Mouse (Mus musculus): ENCODE data around the gene Prkcd. TPM values are rescaled to one million over a fixed set of nuclear protein-coding genes. Genes with fewer than 3 reads are reported as not detected.

Gene Prkcd
- total RNA-seq, 2 experiments from 2014 or later: 37.2 to 38.6 TPM

Small RNAs within 50 kb of the gene (microRNA-seq; reads per million reads assigned to microRNA genes)
- 12.7 to 15.7 reads per million in 2 experiments for gene Mir3076

Other genes starting within 250 kb of the Prkcd start
- 10 to 100 TPM; 19.0 to 20.1 TPM for gene Dcp1a, start 146.7 kb downstream of the Prkcd start, total RNA-seq (2021)
- 10 to 100 TPM; 50.9 to 52.4 TPM for gene Cacna1d, start 134.8 kb downstream of the Prkcd start, total RNA-seq (2021)
- gene Tkt, start 77.9 kb downstream of the Prkcd start, total RNA-seq (2021): 100 to 1,000 TPM; 208 to 226 TPM
- 10 to 100 TPM; 10.2 to 11.2 TPM for gene Rft1, start 28.1 kb upstream of the Prkcd start, total RNA-seq (2021)
- gene Sfmbt1, start 88.6 kb upstream of the Prkcd start, total RNA-seq (2021): 10 to 100 TPM; 22.8 to 25.2 TPM
- gene Tmem110, start 199.4 kb upstream of the Prkcd start, total RNA-seq (2021): 10 to 100 TPM; 18.2 to 31.3 TPM